Mouse (Mus musculus) gastrocnemius, postnatal 36 days (tissue): ENCODE measurements around the gene Castor1. TPM values are rescaled to one million over a fixed set of nuclear protein-coding genes. Genes with fewer than 3 reads are reported as not detected.
A peak's percentile ranks its signal among the peaks of the same experiment; 100 is the strongest.

ENCODE experiments used
- DNase-seq, 2 experiments: peaks; one replicate each; pipeline ENCODE4 v3.0.0; 2022
- intact Hi-C: fragments of 180-260 bp; cut with DNase I; formaldehyde crosslinking; loops from one replicate; pipeline ENCODE4 v1.15.1; 2025
- total RNA-seq, 2 experiments: library from RNA; stranded (reverse); gene quantifications; 2 replicates each; pipeline ENCODE4 v1.2.3; 2021

The Castor1 gene
- total RNA-seq, 2 experiments from 2014 or later, result 2.2 to 3.0 TPM

DNA sequence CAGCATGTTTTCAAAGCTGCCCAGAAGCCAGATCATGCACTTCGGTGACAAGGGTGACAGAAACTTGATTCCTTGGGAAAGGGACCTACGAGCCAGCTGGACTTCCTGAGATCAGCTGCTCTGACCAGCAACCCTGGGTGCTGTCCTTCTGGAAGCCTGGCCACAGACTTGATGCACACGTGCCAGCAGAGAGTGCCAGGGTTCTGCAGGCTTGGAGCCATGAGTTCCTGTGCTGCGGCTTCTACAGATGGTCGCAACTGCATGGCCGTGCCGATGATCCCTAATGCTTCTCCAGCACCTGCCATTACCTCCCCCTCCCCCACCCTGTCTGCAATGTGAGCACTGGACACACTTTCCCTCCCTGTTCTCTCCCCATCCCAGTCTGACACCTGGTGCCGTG lies 10.4 kb downstream of the Castor1 start:
- DNase-seq, result peak; percentile 48 to 50

DNA sequence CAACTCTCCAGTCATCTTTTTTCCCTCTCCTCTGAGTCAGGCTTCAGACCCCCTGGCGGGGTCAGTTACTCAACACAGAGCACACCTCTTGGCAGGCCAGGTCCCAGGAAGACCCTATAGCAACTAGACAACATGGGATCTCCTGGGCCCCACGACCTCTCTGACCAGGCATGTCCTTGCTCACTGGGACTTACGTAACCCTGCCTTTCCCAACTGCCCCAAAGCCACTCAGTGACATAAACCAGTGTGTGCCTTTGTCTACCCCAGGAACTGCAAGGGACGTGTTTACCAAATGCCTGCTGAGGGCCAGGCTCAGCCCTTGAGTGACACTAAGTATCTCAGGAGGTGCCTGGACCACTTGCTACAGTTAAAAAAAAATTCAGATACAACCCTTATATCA lies 11.8 kb downstream of the Castor1 start:
- intact Hi-C loops, result no loop called here
- DNase-seq, result no peak

More for the DNA sequence above, 10.4 kb downstream of the Castor1 start:
- intact Hi-C loops, result no loop called here

DNA sequence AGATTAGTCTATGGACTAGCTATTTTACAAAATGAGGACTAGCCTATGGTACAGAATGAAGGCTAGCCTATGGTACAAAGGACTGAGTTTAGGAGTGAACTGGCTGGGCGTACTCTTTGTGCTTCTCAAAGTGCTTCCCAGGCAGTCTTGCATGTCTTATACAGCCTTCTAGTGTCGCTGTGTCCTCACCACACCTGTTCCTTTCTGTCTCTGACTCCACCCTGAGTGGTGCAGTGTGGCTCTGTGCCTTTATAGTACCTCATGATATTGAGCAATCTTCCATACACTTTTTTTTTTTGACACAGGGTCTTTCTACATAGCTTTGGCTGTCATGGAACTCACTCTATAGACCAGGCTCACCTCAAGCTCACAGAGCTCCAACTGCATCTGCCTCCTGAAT lies 13.4 kb downstream of the Castor1 start:
- DNase-seq, result no peak
- intact Hi-C loops, result no loop called here

DNA sequence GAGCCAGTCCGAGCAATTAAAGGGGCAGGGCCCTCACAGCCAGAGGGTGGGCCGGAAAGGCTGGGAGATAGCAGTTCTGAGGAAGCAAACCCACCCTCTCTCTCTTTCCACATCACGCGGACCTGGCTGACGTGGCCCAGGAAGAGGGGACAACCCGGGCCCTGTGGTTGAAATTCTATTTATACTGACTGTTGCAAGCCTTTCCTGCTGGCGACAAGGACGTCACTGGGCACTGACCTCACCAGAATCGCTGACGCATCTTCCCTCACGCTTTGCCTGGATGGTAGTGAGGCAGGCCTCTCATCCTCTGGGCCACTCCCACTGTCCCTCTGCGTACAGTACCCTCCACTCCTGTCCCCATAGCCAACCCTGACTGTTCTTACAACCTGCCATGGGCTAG lies 14.6 kb downstream of the Castor1 start:
- intact Hi-C loops, result no loop called here
- no peak for DNase-seq

DNA sequence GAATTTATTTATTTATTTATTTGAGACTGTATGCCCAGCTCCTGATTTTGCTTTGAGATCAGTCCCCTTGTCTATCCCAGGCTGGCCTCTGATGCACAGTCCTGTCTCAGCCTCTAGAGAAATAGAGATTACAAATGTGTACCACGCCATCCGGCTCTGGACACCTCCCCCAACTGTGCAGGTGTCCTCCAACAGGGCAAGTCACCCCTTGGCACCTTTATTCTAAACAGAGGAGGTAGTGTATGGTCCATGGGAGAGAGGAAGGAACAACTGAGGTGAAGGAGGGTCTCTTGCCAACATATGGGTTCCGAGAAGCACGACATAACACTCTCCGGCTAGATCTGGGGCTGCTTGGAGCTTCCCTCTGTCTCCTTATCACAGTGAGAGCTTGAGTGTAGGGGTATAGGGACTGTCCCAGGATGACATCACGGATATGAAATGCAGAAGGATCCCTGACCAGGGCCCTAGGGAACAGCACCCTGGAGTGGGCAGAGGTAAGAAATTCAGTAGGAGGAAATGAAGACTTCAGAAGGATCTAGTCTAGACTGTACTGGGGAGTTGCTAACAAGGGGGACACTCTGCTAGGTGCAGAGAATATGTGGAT lies 17.1 kb downstream of the Castor1 start:
- no peak for DNase-seq
- intact Hi-C loops, result no loop called here

DNA sequence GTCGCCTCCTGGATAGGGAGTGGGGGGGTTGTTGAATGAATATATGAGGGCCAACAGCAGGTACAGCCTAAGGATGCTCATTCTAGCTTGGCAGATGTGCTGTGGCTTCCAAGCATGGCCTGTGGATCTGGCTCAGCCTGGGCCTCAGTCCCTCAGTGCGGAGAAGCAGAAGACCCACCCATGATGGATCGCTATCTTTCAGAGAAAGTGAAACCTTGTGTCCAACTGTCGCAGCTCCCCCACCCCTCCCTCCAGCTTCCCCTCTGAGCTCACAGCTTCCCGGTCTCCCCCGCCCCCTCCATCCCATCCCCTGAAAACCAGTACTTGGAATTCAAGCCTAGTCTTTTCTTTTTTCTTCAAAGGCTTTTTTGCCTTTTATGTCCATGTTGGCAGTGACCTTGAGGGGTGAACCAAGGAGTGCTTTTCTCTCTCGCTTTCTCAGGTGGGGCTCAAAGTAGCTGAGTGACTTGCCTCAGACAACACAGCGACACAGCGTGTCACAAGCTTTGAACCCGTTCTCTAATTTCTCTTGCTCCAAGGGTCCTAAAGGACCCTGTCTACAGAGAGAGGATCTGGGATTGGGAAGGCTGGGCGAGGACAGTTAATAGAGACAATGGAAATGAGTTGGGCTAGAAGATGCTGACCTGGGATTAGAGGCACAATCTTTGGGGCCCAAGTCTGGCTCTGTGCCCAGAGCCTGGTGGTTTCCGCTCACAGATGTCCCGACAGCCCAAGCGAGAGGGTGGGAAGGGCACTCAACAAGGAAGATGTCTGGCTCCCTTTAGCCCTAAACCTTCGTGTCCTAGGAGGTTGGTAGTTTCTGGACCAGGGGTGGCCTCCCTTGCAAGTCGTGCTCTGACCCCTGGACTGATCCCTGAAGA lies 17.9 kb downstream of the Castor1 start, which contains the start of gene Osm:
Osm (plus strand) TSS at position 756 of the 881 bp plus-strand sequence.
- intact Hi-C loops, result no loop called here
- no peak for DNase-seq

DNA sequence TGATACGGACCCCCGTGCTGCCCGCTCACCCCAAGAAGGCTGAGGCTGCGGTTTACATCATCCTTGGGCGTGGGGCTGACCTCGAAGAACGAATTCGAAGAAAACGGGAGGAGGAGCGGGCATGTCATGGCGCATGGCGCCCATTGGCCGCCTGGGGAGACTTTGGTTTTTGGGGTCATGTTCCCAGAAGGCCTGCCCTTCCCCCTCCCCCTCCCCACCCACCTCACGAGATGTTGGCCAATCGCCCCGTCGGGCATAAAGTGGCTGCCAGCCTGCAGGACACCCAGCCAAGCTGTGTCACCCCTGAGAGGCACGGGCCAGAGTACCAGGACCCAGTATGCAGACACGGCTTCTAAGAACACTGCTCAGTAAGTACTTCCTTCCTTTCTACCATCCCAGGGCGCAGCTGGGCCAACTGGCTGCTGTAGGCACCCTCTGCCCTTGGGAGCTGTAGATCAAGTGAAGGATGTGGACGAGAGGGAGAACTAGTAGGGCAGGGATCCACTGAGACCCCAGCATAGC lies 18.6 kb downstream of the Castor1 start:
- intact Hi-C loops, result no loop called here
- no peak for DNase-seq

- intact Hi-C loops, result no loop called here
- no peak for DNase-seq
These were observed 19.4 kb downstream of the Castor1 start for GRCm38 (mm10) chr11:4237389-4237912.

GRCm38 (mm10) chr11:4238167-4238566 lies 20.1 kb downstream of the Castor1 start:
- intact Hi-C loops, result no loop called here
- no peak for DNase-seq

- intact Hi-C loops, result no loop called here
- no peak for DNase-seq
These were observed 21.7 kb downstream of the Castor1 start for GRCm38 (mm10) chr11:4239691-4240090.

- intact Hi-C loops, result no loop called here
- no peak for DNase-seq
These were observed 22.1 kb downstream of the Castor1 start for GRCm38 (mm10) chr11:4240151-4240550.

DNA sequence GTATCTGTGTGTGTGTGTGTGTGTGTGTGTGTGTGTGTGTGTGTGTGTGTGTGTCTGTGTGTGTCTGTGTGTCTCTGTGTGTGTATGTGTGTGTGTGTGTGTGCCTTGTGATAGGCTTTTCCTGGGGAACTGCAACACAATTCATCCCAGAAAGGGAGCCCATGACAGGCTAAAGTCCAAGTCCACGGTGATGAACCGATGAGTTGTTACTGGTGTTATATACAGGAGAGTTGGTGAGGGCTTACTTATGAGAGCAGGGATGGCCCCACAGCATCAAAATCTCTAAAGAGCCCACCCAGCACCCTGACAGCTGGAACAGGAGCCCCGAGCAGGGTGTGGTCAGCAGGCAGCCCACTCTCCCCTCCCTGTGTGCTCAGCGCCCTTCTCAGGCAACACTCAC lies 23.2 kb downstream of the Castor1 start:
- intact Hi-C loops, result no loop called here
- no peak for DNase-seq

DNA sequence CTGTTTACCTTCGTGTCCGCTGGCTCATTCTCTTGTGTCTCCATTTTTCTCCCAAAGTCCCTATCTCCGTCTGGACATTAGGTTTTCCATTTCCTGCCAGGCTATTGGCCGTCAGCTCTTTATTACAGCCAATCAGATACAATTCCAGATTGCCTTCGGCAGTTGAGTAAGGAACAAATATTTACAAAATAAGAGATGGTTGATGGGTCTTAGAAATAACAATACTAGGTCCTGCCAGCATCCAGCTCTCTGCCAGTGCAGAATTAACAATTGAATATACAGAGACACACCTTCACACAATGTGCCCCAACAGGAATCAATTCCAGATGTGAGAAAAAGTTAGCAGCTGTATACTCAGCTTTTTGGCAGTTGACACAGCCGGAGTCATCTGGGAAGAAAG lies 28.1 kb downstream of the Castor1 start:
- DNase-seq, result no peak
- intact Hi-C loops, result no loop called here

- intact Hi-C loops, result no loop called here
- DNase-seq, result no peak
These were observed 28.6 kb downstream of the Castor1 start for GRCm38 (mm10) chr11:4246623-4247022.

GRCm38 (mm10) chr11:4247201-4247959 lies 29.4 kb downstream of the Castor1 start:
- intact Hi-C loops, result no loop called here
- DNase-seq, result no peak

DNA sequence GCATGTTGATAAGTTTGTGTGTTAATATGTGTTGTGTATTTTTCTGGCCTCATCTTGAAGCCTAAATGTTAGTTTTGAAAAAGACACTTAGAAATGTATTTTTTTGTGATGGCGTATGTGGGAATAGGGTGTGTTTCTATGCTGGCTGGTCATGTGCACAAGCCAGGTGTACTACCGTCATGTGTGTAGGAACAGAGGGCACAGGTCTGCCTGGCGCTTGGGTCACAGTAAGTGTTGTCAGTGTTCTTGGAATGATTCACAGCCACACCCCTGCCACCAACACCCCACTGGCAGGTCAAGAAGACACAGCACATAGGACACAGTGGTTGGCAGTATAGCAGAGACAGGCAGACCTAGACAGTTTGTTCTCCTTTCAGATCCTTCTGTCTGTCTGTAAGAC lies 31.1 kb downstream of the Castor1 start:
- intact Hi-C loops, result no loop called here
- DNase-seq, result no peak

DNA sequence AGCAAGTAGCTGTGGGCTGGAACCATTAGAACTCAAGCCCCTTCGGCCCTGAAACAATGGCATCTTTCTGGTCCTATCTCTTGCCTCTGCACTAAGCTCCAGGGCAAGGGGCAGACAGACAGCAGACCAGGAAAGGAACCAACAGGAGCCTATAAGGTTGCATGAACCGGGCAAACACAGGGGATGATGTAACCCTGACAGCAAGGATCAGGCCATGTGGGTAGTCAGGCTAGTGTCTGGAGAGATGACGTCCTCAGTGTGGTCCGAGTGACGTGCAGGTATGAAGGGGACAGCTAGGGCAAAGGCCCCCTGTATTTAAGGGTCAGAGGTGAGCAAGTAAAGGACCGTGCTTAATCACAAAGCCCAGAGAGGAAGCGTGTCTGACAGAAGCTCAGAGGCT lies 32.3 kb downstream of the Castor1 start:
- no peak for DNase-seq
- intact Hi-C loops, result no loop called here

DNA sequence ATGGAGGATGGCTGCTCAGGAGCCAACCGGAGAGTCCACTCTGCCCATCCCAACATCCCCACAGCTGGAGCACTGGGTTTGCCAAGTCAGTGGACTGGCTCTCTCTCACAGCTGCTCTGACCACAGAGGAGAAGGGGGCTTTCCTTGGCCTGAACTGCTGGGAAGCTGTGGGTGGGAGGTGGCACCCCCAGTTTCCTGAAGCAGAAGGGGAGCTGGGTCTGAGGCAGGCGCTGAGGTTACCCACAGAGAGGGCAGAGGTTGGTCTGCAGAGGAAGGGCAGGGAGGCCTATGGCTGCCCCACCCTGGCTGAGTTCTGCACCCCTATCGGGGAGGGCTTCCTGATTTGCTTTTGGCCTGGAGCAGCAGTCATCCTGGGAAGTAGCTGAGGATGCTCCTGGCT lies 33.4 kb downstream of the Castor1 start:
- intact Hi-C loops, result no loop called here
- no peak for DNase-seq

DNA sequence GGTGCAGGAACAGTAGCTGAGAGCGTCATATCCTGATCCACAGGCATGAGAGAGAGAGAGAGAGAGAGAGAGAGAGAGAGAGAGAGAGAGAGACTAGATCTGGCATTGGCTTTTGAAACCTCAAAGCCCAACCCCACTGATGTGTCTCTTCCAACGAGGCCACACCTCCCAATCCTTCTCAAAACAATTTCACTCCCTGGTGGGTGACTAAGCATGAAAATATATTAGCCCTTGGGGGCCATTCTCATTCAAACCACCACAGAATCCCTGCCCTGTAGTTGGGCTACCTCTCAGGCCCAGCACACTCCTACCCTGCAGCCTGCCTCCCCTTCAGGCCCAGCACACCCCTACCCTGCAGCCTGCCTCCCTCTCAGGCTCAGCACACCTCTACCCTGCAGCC lies 34.9 kb downstream of the Castor1 start:
- no peak for DNase-seq
- intact Hi-C loops, result no loop called here

- intact Hi-C loops, result loop anchor here (2.0 kb wide), 1 partner anchor 120 kb away; no protein-coding TSS in a partner anchor
- DNase-seq, result no peak
These were observed 39.0 kb downstream of the Castor1 start, which contains the start of gene Lif for GRCm38 (mm10) chr11:4256846-4257607. Gene Lif (plus strand): TSS chr11:4257557.
